ENCODE assay signal across 24 mouse cellular contexts in the genomic region with DNA sequence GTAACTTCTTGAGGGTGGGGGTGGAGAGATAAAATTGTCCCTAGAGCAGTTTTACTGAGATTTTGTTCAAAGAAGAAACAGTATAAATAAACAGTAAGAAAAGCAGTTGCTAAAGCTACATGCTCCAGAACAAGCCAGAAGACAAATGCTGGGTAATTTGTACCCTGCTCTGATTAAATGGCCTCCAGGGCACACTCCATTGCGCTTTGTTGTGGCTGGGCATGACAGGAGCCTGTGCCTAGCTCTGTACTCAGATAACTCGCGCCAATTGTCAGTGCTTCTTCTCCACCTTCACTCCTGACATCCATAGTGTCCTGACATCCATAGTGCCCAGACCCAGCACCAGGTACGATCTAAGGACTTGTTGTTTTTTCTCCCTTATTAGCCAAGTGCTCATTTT.
"Had no signal": no experiment of that assay in that cellular context is flagged by ENCODE, and none has a peak within 500 bp of the region (broad histone marks: within the 10 kb centered on the region; RNA-seq: fewer than 3 reads in every experiment).

No protein-coding gene starts in this region.

- H3K9me3 ChIP-seq: heart, embryonic 10.5 days; heart, embryonic 12.5 days; hindbrain, embryonic 12.5 days; intestine, embryonic 15.5 days; limb, embryonic 10.5 days; limb, embryonic 12.5 days; liver, embryonic 13.5 days had no signal

- H3K4me1 ChIP-seq: heart, embryonic 10.5 days; heart, embryonic 12.5 days; hindbrain, embryonic 12.5 days; intestine, embryonic 15.5 days; limb, embryonic 10.5 days; limb, embryonic 12.5 days; liver, embryonic 13.5 days had no signal

- H3K9ac ChIP-seq: heart, embryonic 12.5 days; hindbrain, embryonic 12.5 days; intestine, embryonic 15.5 days; limb, embryonic 12.5 days; liver, embryonic 13.5 days had no signal

- H3K4me2 ChIP-seq: heart, embryonic 12.5 days; hindbrain, embryonic 12.5 days; intestine, embryonic 15.5 days; limb, embryonic 12.5 days; liver, embryonic 11.5 days; liver, embryonic 13.5 days had no signal

- DNase-seq: gastrocnemius, adult 2 months; gastrocnemius, postnatal 10 days; gastrocnemius, postnatal 25 days; heart, adult 2 months; heart, postnatal 10 days; heart, postnatal 4 days; kidney, adult 18-20 months; kidney, adult 8-10 months; kidney, postnatal 10 days; kidney, postnatal 25 days; kidney, postnatal 4 days; liver; liver, embryonic 13.5 days had no signal

- ATAC-seq: inflammation-experienced regulatory T-cells, adult 6 months; intestine, embryonic 15.5 days; intestine, postnatal 0 days had no signal

- H3K4me3 ChIP-seq: gastrocnemius, adult 2 months; heart, adult 2 months; heart, embryonic 10.5 days; heart, embryonic 12.5 days; hindbrain, embryonic 12.5 days; intestine, embryonic 15.5 days; layer of hippocampus, adult 2 months; left cerebral cortex, adult 2 months; limb, embryonic 10.5 days; limb, embryonic 12.5 days; liver, embryonic 13.5 days had no signal

- H3K27me3 ChIP-seq: heart, embryonic 12.5 days; hindbrain, embryonic 12.5 days; intestine, embryonic 15.5 days; limb, embryonic 12.5 days; liver, embryonic 13.5 days had no signal

- H3K27ac ChIP-seq: gastrocnemius, adult 2 months; heart, adult 2 months; heart, embryonic 10.5 days; hindbrain, embryonic 12.5 days; intestine, embryonic 15.5 days; layer of hippocampus, adult 2 months; left cerebral cortex, adult 2 months; limb, embryonic 10.5 days; limb, embryonic 12.5 days; liver, embryonic 13.5 days had no signal

- H3K36me3 ChIP-seq: heart, embryonic 10.5 days; heart, embryonic 12.5 days; hindbrain, embryonic 12.5 days; intestine, embryonic 15.5 days; limb, embryonic 10.5 days; limb, embryonic 12.5 days; liver, embryonic 13.5 days had no signal
